Mouse (Mus musculus) gastrocnemius, adult 8-10 months (tissue): ENCODE data around the gene Gmds. TPM values are rescaled to one million over a fixed set of nuclear protein-coding genes. Genes with fewer than 3 reads are reported as not detected.

ENCODE experiments used
- DNase-seq, 2 experiments: peaks; one replicate each; pipeline ENCODE4 v3.0.0; 2022; ENCODE audit warnings: low spot score in 2 of 2
- total RNA-seq, 4 experiments: library from RNA; stranded (reverse); gene quantifications; 2 replicates each; pipeline ENCODE4 v1.2.4; 2022

The Gmds gene
- total RNA-seq, 4 experiments from 2014 or later = 0.94 to 2.6 (median 1.4) TPM

DNA sequence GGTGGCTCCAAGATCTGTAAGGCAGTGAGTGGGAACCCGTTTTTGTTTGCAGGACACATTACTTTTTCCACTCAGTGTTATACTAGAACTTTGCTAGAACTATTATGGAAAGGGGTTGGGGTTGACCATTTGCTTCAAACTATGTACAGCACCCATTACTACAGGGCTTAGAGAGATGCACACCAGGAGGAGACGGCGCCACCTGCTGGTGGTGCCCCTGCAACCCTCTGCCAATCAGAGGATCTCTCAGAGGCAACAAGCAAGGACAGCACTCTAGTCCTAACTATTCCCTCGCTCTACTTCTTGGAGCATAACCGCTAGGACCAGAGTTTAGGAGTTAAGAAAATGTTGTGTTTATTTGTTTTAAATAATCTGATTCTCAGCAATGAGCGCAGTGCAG, 382.0 kb downstream of the Gmds start:
- peak; percentile 33 to 50 for DNase-seq

DNA sequence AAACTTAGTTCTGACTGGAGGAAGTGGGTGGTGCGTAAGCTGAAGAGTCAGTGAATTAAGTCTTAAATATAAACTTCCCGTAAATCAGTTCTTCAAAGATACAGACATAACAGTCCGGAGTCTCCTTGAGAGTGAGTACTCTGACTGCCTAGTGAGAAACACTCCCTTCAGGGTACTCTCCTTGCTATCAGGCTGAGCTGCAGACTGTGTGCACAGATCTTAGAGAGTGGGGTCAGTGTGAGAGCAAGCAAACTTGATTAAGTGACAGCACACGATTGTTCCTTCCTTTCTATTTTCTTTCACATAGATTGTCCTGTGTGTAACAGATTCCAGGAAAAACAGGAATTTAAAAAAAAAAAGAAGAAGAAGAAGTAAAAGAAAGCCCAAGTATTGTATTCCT, 382.4 kb downstream of the Gmds start:
- DNase-seq = no peak

DNA sequence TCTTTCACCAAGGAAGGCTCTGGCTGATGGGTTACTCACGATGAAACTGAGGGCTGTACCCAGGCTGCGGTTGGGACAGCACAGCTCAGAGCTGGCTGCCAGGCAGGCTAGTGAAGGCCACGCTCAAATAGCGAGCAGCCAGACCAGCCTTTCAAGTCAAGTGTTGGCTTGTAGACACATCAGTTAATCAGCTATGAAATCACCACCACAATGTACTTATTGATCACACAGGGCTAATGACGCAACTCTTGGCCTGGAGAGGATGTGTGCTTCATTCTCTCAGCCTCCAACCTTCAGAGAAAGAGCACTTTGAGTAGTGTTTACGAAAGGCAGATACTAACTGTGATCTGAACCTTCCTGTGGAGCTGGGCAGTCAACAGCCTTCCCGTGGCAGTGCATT, 383.4 kb downstream of the Gmds start:
- DNase-seq = no peak

DNA sequence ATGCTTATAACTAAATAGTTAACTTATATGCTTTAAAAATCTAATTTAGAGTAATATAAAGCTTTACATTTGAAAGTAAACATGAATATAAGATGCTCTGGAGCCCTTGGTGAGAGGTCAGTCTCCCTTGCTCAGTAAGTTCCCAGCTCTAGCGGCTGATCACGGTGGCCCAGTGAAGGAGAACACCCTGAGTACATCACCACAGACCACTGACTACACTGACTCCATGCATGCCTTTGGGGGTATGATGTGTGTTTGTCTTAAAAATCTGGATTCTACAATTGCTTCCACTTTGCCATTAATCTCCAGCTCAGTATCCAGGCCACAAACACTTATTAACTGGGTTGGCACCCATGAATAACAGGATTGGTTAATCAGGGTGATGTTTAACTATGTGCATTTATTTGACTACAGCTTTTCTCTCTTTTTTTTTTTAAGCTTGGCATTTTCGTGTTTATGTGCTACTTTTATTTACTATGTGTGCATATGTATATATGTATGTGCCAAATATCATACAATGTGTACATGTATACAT, 393.8 kb downstream of the Gmds start:
- DNase-seq = no peak

DNA sequence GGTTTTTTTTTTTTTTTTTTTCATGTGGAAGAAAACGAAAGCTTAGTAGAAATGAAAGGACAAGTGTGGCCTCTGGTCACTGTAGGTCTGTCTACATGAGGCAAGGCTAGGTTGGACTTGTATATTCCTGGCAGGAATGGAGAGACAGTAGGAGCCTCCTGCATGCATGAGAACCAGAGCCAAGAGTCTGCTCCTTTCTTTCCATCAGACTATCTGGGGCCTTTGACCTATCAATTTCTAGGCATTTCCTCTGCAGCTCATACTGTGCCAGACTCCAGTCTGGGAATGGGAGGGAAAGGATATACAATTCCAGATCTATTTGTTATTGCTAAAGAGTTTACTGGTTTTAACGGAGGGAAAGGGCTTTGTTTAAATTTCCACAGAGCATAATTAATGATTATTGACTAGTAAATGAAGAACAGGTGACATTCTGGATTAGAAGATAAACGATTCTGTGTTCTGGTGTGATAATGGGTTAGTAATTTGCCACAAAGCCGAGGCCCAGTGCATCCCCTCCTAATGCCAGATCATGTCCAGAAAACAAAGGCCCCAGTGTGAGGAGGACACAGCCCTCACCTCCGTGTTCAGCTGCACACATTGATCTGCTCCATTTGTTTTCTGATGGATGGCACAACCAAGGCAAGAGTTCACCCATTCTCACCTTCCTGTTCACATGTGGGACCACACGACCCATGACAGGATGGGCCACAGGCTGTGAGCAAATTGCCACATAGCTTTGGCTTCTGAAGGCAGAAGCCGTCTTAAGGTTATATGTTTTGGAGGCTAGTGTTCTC, 394.9 kb downstream of the Gmds start:
- DNase-seq = no peak

DNA sequence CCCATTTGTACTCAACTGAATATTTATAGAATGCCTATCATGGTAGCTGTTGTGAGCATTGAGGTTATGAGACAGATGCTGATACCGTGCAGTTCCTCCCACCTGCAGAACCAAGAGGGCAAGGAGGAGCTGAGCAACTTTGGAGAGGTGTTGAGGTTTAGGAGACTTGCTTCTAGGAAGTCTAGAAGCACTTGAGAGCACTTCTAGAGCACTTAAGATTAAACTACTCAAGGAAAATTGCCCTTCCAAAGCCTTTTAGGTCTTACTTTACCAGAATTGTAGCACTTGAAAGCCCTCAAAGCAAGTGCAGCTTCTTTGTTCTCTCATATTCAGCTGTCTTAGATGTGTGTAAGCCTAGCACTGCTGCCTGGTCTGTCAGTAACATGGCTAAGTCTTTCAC, 409.2 kb downstream of the Gmds start:
- no peak for DNase-seq

DNA sequence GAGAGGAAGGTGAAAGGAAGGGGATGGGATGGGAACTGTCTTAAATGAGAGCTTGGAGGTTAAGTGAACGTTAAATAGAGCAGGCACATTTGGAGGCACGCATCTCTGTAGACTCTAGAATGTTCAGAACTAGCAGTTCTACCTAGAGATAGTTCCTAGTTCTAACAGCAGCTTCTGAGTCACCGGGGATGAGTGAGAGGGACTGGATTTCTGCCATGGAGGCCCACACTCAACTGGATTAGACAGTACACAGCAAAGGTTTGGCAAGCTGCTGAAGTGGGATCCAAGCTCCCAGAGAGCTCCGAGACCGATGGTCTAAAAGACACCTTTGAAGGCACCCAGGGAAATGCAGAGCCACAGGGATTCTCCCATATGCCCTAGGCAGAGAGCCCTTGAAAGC, 411.9 kb downstream of the Gmds start:
- no peak for DNase-seq

DNA sequence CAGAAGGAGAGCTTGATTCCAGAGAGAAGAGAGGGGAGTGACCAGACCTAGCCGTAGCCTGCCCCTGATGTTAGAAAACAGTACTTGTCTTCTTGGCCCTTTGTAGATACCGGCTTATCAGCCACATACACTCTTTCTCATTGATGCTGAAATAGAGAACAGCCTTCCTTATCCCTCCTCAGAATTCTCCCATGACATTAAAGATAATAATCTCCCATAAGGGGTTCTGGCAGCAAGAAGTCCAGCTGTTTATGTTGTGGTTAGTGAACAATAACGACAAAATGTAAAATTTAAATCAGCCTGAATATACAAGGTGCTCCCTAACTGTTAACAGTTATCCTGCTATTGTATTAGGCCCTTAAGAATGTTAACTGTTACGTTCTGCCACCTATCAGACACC, 414.0 kb downstream of the Gmds start:
- DNase-seq = no peak

DNA sequence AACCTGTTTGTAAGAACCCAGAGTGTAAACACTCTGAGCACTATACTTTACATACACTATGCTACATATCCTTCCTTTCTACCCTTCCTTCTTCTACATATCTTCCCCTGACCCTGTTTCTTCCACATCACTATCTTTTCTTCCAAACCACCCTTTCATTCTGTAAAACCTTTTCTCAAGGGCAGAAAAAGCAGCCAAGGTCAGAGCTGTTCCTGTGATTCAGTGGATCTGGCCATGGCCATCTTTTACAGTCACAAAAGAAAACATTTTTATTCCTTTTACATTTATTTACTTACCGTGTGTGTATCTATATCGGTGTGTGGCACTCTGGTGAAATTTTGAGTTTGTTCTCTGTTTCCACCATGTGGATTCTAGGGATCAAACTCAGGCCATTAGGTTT, 418.8 kb downstream of the Gmds start:
- no peak for DNase-seq

DNA sequence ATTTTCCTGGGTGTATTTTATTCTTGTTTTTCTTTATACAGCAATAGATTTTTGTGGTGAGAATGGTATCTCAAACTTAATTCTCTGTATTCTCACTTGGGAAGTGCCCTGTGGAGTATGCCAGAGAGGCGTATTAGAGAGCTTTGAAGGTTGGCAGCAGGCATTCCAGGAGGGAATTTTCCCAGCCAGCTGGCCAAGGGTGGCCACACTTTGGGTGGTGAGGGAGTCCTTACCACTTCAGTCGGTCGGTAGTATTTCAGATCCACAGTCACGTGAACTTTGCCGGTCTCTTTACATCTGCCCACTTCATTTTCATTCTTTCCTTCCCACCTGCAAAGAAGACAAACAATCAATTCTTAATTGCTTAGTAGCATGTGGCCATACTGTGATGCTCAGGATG, 421.2 kb downstream of the Gmds start:
- no peak for DNase-seq

DNA sequence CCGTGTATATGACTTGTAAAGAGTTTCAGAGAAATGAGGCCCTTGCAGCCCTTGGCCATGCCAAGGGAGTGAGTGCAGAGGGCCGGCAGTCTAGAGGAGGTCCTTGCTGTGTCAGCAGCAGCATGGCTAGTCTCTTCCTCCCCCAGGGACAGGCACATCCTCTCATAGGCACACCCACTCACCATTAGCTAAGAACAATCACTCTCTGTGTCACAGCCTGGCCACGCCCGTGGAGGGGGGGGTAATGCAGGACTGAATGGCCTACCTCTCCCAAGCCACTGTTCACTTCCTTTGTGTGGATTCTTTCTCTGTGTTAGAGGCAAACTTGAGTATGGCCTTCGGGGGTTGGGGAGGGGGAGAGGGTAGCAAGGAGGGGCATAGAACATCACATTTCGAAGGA, 422.8 kb downstream of the Gmds start:
- no peak for DNase-seq

DNA sequence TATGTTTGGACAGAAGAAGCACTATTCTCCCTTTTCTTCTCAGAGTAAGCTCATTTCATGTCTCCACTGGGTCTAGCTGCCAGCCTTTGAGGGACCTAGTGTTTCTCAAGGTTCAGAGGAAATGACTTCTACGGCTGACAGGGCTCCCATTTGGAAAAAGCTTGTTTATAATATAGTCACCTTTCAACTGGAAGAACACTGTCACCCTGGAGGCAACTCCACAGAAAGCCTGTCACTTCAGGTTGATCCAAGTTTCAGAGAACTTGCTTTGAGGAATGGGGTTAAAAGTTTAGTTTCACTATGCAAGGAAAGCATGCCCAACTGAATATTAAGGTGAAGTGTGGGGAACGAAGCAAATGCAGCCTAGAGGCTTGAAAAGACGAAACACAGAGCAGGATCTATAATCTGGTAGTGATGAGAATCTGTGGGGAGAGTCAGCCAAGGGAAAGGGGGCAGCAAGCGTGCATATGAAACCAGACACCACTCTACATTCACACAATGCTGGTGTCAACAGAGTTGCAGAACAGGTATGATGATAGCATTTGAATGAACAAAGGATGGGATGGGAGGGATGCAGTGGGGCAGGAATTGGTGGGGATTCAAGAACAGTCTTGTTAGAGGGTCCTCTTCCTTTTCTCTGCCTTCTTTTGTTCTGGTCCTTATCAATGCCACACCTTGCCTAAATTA, 423.5 kb downstream of the Gmds start:
- no peak for DNase-seq

DNA sequence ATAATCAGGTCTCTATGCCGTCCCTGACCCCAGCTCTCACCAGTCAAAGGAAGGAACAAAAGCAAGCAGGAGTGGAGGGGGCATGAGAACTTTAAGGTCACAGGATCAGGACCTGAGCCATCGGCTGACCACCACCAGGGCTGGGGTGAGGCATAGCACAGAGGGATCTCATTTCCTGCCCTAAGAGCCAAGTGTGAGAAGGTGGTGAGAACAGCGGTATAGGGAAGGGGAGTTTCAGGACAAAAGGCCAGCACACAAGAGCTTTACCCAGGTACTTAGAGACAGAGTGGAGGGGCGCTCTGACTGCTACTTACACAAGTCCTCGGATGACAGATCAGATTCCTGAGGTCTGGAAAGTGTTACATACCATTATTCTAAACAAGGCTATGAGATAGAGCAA, 426.6 kb downstream of the Gmds start:
- DNase-seq = no peak

DNA sequence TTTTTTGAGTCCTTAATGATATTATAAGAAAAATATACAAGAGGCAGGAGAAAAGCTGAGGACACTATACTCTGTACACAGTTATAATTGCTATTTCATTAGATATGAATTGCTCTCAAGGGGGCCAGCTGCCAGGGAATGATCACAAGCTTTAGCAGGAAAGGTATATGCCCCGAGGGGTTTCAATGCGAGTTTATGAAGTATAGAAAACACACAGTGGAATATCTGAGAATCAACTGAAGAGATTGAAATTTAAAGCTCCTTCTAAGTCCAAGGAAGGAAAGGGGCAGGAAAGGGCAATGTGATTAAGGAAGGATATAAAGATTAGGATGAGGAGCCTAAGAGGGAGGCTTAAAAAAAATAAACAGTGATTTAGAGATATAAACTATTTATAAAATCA, 427.2 kb downstream of the Gmds start:
- DNase-seq = no peak

DNA sequence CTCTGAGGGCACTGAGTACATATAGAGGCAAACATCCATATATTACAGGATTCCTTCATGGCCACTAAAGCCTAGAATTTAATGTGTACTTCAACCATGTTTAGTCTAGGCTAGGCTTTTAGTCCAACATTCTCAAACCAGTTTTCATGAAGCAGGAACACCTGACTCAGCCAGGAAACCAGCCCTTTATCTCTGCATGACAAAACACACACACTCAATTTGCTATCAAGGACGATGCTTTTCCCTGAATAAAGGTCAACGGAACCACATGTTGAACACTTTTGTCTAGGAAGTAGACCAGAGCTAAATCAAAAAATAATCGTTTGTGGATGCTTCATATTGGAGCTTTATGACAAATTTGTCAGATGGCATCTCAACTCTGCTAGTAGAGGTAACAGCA, 429.5 kb downstream of the Gmds start:
- DNase-seq = no peak

DNA sequence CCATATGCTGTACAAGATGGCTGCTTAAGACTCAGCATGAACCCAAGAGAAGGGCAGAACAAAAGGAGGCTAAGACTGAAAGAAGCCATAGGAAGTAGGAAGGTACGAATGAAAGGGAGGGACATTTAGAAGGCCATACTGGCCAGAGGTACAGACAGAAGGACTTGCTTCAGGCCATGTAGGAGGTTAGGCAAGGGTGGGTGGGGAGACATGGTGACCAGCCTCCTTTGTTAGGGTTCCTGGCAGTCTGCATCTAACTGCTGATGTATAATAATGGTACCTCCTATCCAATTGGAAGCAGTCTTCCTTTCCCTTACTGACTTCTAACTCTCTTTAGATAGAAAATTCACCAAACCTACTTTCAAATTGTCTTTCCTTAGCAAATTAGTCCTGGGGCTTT, 432.0 kb downstream of the Gmds start:
- no peak for DNase-seq

DNA sequence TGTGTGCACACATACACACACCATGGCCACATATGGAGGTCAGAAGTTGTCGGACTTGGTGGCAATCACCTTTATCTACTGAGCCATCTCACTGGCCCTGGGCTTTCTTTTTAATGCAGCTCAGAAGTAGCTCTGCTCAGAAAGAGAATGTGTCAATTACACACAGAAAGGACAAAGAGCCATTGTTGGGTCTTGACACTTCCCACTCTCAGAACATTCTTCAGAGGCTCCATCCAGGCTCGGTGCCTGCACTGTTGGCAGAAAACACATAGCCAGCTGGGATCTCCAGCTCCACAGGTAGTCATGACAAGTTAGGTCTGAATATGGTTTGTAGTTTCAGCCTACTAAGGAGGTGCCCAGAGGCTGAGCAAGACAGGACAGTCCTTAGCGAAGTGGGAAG, 438.3 kb downstream of the Gmds start:
- DNase-seq = no peak

DNA sequence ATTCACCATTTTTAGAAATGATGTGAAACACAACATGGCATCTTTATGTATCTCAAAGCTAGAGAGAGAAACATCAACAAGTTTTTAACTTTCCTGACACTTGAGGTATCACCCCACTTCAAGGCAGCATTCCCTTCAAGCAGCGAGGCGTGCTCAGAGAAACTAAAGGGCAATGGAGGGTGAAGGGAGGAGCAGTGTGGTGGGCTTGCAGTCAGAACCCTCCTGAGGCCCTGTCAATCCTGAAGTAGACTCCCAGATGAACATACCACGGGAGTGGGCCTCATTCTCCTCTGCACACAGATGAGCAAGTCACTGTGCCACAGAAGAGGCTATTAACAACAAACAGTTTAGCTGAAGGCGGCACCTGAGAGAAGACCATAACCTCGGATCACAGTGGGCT, 439.1 kb downstream of the Gmds start:
- no peak for DNase-seq

DNA sequence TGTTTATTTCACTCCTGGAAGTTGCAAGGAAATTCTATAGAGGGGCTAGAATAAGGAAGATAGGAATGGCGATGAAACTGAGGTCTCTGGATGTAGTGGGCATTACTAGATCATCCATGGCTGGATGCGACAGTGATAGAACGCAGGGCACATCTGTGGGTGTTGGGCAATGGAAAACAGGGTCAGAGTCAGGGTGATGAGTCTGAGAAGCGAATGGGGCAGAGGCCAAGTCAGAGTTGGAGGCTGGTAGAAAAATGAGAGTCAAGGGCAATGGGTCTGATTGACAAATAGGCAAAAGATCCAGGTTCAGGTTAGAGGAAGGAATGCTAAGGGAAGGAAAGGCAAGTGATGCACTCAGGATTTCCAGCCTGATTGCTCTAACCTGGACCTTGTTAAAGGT, 441.0 kb downstream of the Gmds start:
- DNase-seq = no peak

DNA sequence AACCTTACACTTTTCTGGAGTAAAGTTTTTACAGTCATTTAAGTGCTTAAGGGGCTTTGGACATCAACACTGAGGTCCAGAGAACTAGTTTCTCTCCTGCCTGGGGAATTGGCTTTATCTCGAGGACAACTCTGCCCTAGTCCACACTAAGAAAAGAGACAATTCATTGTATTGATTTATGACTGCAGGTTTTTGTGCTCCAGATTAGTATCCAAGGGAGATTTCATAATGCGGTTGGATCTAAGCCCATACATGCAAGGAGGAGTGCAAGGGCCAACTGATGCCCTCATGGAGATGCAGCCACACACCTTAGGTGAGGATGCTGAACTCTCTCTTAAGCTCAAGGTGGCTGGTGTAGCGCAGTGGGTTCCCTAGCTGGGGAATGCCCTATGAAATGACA, 444.0 kb downstream of the Gmds start:
- no peak for DNase-seq

DNA sequence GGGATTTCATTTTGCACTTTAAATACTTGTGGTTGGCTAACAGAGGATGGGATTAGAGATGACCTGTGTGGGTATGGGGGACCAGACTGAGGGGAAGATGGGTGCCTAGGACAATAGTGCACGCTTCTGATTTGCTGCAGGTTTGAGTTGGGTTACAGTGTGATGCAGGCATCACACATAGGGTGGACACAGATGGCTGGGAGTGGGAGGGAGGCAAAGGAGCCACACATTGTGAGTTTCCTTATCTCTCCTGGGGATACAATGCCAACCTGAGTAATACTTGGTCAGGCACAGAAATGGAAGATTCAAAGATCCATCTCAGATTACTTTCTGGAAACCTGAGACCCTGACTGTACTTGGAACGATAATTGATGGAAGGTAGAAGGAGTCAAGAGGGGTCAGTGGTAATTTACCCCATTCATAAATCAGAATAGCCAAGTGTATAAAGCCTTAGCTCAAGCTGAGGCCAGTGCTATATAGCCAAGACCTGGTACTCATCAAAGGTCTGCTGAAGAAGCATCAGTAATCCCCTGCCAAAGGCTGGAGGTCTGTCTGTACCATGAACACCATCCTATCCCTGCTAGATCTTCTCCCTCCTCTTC, 445.5 kb downstream of the Gmds start:
- no peak for DNase-seq

DNA sequence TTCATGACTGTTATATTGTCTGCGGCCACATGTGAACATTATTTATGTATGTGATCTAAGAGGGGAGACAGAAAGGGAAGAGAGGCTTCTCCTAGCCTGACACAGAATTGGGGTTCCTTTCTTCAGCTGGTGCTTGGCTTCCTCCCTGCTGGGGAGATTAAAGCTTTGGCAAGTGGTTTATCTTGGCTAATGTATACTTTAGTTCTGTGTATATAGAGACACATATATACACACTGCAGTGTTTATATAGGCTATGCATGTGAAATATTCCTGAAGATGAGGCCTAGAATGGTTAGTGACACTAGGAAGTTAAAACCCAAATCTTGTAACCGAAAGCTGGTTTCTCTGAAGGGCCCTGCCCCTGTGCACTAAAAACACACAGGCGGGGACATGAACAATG, 450.0 kb downstream of the Gmds start:
- DNase-seq = no peak

DNA sequence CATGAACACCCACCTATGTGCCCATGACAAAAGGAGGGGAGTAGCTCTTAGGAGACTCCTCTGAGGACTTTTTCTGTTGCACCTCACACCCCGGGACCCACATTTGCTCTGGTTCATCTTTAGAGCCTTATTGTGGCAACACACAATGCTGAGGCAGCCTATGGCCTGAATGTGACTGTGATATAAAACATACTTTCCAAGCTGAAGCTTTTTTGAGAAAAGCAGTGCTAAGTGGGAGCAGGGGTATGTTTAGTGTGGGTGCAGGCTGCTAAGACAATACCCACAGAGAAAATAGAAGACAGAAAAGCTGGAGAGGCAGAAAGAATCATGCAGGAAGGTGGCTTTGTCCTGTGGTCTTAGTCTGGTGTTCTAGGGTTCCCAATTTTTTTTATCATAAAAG, 452.8 kb downstream of the Gmds start:
- DNase-seq = no peak
